Mouse (Mus musculus): ENCODE results near the gene Htr1f.

DNA sequence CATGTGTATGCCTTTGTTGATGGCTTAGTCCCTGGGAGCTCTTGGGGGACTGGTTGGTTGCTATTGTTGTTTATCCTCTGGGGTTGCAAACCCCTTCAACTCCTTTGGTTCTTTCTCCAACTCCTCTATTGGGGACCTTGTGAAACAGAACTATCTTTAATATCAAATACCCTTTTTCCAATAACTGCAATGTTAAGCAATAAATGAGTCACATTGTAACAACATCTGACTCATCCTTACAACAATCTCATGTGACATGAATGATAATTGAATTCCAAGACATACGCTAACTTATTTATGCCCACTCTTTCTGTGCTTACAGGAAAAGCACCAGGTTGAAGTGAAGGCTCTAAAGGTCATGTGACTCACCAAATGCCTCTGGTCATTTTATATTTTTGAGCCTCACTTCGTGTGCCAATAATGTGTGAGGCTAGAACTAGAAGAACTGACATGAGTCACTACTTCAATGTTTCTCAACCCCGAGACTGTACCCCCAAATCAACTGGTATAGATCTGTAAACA is 116.3 kb downstream of the Htr1f start:
- no peak for TF ChIP-seq CTCF (IDR thresholded peaks at IDR 0.05; ENCODE audit: extremely low read depth, insufficient read depth, insufficient read length, insufficient replicate concordance)
- TF ChIP-seq POLR2A (IDR thresholded peaks at IDR 0.05; ENCODE audit: low read depth, low read length) = no peak
